Mouse (Mus musculus) lung, embryonic 14.5 days (tissue): ENCODE results near the gene Szrd1. TPM values are rescaled to one million over a fixed set of nuclear protein-coding genes. Genes with fewer than 3 reads are reported as not detected.
A peak's percentile ranks its signal among the peaks of the same experiment; 100 is the strongest.
"Not testable (repeated sequence)": the region's sequence is repeated elsewhere in the genome, so short reads cannot be mapped to it uniquely, and the experiment has no call there.

Source experiments
- ATAC-seq: fragments of 200-750 bp; cut with Nextera tagmentation; 2 replicates; pipeline ENCODE4 v1.8.0; 2017; ENCODE audit warnings: mild to moderate bottlenecking, moderate TSS enrichment, moderate library complexity; ENCODE audit not compliant: insufficient read depth
- DNase-seq: peaks from one replicate; pipeline ENCODE4 v3.0.0-alpha.2; 2015
- H3K27ac ChIP-seq: fragments of 300-500 bp; sonication (generic); 2 replicates; pipeline ENCODE4 v1.5.1; 2014; ENCODE audit warnings: low read depth, mild to moderate bottlenecking, moderate library complexity
- H3K27me3 ChIP-seq: fragments of 300-500 bp; sonication (generic); 2 replicates; pipeline ENCODE4 v1.6.1; 2014; ENCODE audit warnings: low read length, control low read depth; ENCODE audit not compliant: insufficient read depth
- H3K36me3 ChIP-seq: fragments of 300-500 bp; sonication (generic); 2 replicates; pipeline ENCODE4 v1.6.1; 2014; ENCODE audit warnings: control low read depth; ENCODE audit not compliant: insufficient read depth
- H3K4me1 ChIP-seq: fragments of 300-500 bp; sonication (generic); 2 replicates; pipeline ENCODE4 v1.6.1; 2014; ENCODE audit warnings: antibody characterized with exemption, control low read depth; ENCODE audit not compliant: insufficient read depth
- H3K4me2 ChIP-seq: fragments of 300-500 bp; sonication (generic); 2 replicates; pipeline ENCODE4 v1.6.1; 2014; ENCODE audit warnings: mild to moderate bottlenecking
- H3K4me3 ChIP-seq: fragments of 300-500 bp; sonication (generic); 2 replicates; pipeline ENCODE4 v1.5.1; 2014; ENCODE audit warnings: low read depth, low read length
- H3K9ac ChIP-seq: fragments of 300-500 bp; sonication (generic); 2 replicates; pipeline ENCODE4 v1.6.1; 2014
- H3K9me3 ChIP-seq: fragments of 300-500 bp; sonication (generic); 2 replicates; pipeline ENCODE4 v1.6.1; 2016; ENCODE audit warnings: low read depth, low read length, control low read depth
- CTCF ChIP-seq: IDR thresholded peaks from 2 replicates; pipeline ENCODE4 v1.5.1; 2016; ENCODE audit warnings: antibody characterized with exemption, low read depth
- WGBS: fragments of 180-500 bp; shearing (Covaris S2); extraction: QIAGEN DNeasy Blood & Tissue Kit; methylation state at CpG from one replicate; pipeline ENCODE4 v1.1.7; 2014; 5-methylcytosine and 5-hydroxymethylcytosine counted together
- polyA plus RNA-seq: library from polyadenylated mRNA; unstranded; fragments of >200 nt; fragmentation: Nextera tagmentation; extraction: Ambion mirVana; gene quantifications from 2 replicates; pipeline ENCODE4 v1.2.1, GENCODE M21; 2014

Szrd1 gene
- polyA plus RNA-seq, 1 experiment from 2014 or later, result 29.8 TPM

GRCm38 (mm10) chr4:141138425-141139115 lies 1.0 kb downstream of the Szrd1 start:
- H3K9ac ChIP-seq, result peak overlapping the region; percentile 71
- no peaks in the 10 kb centered on the region for H3K27me3 ChIP-seq
- WGBS, result 1% methylated on average over 29 of the region's 29 CpGs
- ATAC-seq, result peak; percentile 16
- peak; percentile 81 for DNase-seq
- H3K4me1 ChIP-seq, result peaks cover 36% of the 10 kb centered on the region
- TF ChIP-seq CTCF, result peak; percentile 33; the same call in 1 of the 2 replicates
- H3K9me3 ChIP-seq, result no peaks in the 10 kb centered on the region
- peak overlapping the region; percentile 82 for H3K4me2 ChIP-seq
- peak overlapping the region; percentile 91 for H3K4me3 ChIP-seq
- H3K27ac ChIP-seq, result peak overlapping the region; percentile 96
- H3K36me3 ChIP-seq, result peaks cover 17% of the 10 kb centered on the region; the same call in 1 of the 2 replicates

- Histone ChIP-seq H3K4me1 (peaks cover 42% of the 10 kb centered on the region), H3K4me3 (peak overlapping the region; percentile 91; the same call in 1 of the 2 replicates), H3K4me2 (peak overlapping the region; percentile 82), H3K36me3 (peaks cover 17% of the 10 kb centered on the region; the same call in 1 of the 2 replicates)
- H3K9ac ChIP-seq, DNase-seq, H3K27me3 ChIP-seq, H3K9me3 ChIP-seq, ATAC-seq, H3K27ac ChIP-seq: not testable (repeated sequence)
- WGBS, result 35% methylated on average over 3 of the region's 3 CpGs
These were observed 1.8 kb downstream of the Szrd1 start for GRCm38 (mm10) chr4:141137740-141138139.

GRCm38 (mm10) chr4:141136126-141136525 lies 3.4 kb downstream of the Szrd1 start:
- H3K9me3 ChIP-seq, result no peaks in the 10 kb centered on the region
- peaks cover 45% of the 10 kb centered on the region for H3K4me1 ChIP-seq
- 80% methylated on average over 7 of the region's 7 CpGs for WGBS
- H3K9ac ChIP-seq, result no peak overlapping the region
- TF ChIP-seq CTCF, result no peak
- no peak overlapping the region for H3K4me2 ChIP-seq
- DNase-seq, result no peak
- no peak for ATAC-seq
- H3K27ac ChIP-seq, result peak overlapping the region; percentile 18; the same call in 1 of the 2 replicates
- H3K36me3 ChIP-seq, result peaks cover 23% of the 10 kb centered on the region
- H3K4me3 ChIP-seq, result no peak overlapping the region
- H3K27me3 ChIP-seq, result no peaks in the 10 kb centered on the region

- no peaks in the 10 kb centered on the region for H3K9me3 ChIP-seq
- peak overlapping the region; percentile 67; the same call in 1 of the 2 replicates for H3K27ac ChIP-seq
- H3K9ac ChIP-seq, result no peak overlapping the region; the same call in 1 of the 2 replicates
- no peak overlapping the region for H3K4me3 ChIP-seq
- peak overlapping the region; percentile 8 for H3K4me2 ChIP-seq
- H3K27me3 ChIP-seq, result no peaks in the 10 kb centered on the region
- 66% methylated on average over 20 of the region's 20 CpGs for WGBS
- H3K36me3 ChIP-seq, result peaks cover 24% of the 10 kb centered on the region
- no peak for TF ChIP-seq CTCF
- peaks cover 49% of the 10 kb centered on the region for H3K4me1 ChIP-seq
- no peak for DNase-seq
- no peak for ATAC-seq
These were observed 4.6 kb downstream of the Szrd1 start for GRCm38 (mm10) chr4:141134751-141135530.

- no peak for ATAC-seq
- peak overlapping the region; percentile 8 for H3K4me2 ChIP-seq
- 48% methylated on average over 8 of the region's 8 CpGs for WGBS
- H3K9ac ChIP-seq, result peak overlapping the region; percentile 36; the same call in 1 of the 2 replicates
- H3K27me3 ChIP-seq, result no peaks in the 10 kb centered on the region
- no peaks in the 10 kb centered on the region for H3K9me3 ChIP-seq
- H3K4me3 ChIP-seq, result no peak overlapping the region
- peak overlapping the region; percentile 67 for H3K27ac ChIP-seq
- TF ChIP-seq CTCF, result no peak
- H3K4me1 ChIP-seq, result peaks cover 54% of the 10 kb centered on the region
- DNase-seq, result peak; percentile 28
- peaks cover 24% of the 10 kb centered on the region for H3K36me3 ChIP-seq
These were observed 5.5 kb downstream of the Szrd1 start for GRCm38 (mm10) chr4:141134031-141134441.

GRCm38 (mm10) chr4:141133227-141133626 lies 6.3 kb downstream of the Szrd1 start:
- H3K4me1 ChIP-seq, result peaks cover 53% of the 10 kb centered on the region
- ATAC-seq (no peak), DNase-seq (peak; percentile 58)
- H3K4me3 ChIP-seq, result no peak overlapping the region
- H3K36me3 ChIP-seq, result peaks cover 24% of the 10 kb centered on the region
- 29% methylated on average over 8 of the region's 8 CpGs for WGBS
- H3K9me3 ChIP-seq, result no peaks in the 10 kb centered on the region
- no peak overlapping the region for H3K9ac ChIP-seq
- no peaks in the 10 kb centered on the region for H3K27me3 ChIP-seq
- H3K4me2 ChIP-seq, result no peak overlapping the region
- TF ChIP-seq CTCF, result no peak
- peak overlapping the region; percentile 97; the same call in 1 of the 2 replicates for H3K27ac ChIP-seq

GRCm38 (mm10) chr4:141132191-141132590 lies 7.4 kb downstream of the Szrd1 start:
- Histone ChIP-seq H3K4me1 (peaks cover 46% of the 10 kb centered on the region), H3K4me3 (no peak overlapping the region), H3K9ac (no peak overlapping the region), H3K27ac (peak overlapping the region; percentile 97), H3K27me3 (no peaks in the 10 kb centered on the region), H3K4me2 (peak overlapping the region; percentile 29), H3K9me3 (no peaks in the 10 kb centered on the region), H3K36me3 (peaks cover 24% of the 10 kb centered on the region)
- 29% methylated on average over 8 of the region's 8 CpGs for WGBS
- DNase-seq (no peak), ATAC-seq (0 out of 2 replicates have a peak, but pooled peaks have one; percentile 5)
- no peak for TF ChIP-seq CTCF
